Comparison of ENCODE assay signal across 8 mouse cellular contexts in the genomic region with DNA sequence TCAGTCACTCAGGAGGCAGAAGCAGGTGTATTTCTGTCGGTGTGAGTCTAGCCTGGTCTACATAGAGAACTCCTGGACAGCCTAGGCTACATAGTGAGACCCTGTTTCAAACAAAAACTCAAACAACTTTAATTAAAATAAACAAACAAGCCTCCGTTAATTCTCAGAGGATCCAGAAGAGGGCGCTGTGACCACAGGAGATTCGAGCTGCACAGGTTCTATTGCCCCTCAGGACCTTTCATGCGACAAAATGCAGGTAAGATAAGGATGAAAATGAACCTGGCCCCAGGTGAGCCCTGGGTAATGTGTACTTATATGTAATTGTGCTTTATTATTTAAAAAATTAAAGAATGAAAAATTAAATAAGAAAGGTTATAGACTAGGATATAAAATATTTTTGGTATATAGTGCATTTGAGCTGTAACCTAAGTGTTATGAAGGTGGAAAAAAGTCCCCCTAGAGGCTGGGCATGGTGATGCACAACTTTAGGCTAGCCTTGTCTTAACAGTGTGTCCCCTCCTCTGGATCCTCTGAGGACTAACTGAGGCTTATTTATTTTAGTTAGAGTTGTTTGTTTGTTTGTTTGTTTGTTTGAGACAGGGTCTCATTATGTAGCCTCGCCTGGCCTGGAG. TPM values are rescaled to one million over a fixed set of nuclear protein-coding genes. Genes with fewer than 3 reads are reported as not detected.
DNase-seq lines count a peak whose midpoint lies in the region; TF ChIP-seq lines count a peak whose summit lies in the region.
"Had no signal": no experiment of that assay in that cellular context is flagged by ENCODE, and none has a peak within 500 bp of the region (broad histone marks: within the 10 kb centered on the region; RNA-seq: fewer than 3 reads in every experiment).

No protein-coding gene starts in this region.

- H3K36me3 ChIP-seq in E14TG2a.4 (ENCODE audit: insufficient read depth, low read length): no peaks in the 10 kb centered on the region
- H3K36me3 ChIP-seq: embryonic facial prominence, embryonic 15.5 days had no signal

- no peaks in the 10 kb centered on the region for H3K9me3 ChIP-seq in E14TG2a.4 (ENCODE audit: low read length)
- H3K9me3 ChIP-seq: embryonic facial prominence, embryonic 15.5 days had no signal

- no peak overlapping the region for H3K4me3 ChIP-seq in layer of hippocampus, adult 2 months
- H3K4me3 ChIP-seq in E14TG2a.4 (replicated peaks; ENCODE audit: low read length): no peak overlapping the region
- H3K4me3 ChIP-seq: embryonic facial prominence, embryonic 15.5 days had no signal

- TF ChIP-seq CTCF in layer of hippocampus, adult 2 months (conservative IDR thresholded peaks at IDR 0.05): peak; percentile 86
- TF ChIP-seq CTCF in E14TG2a.4 (conservative IDR thresholded peaks at IDR 0.05; ENCODE audit: low read length): peak; percentile 83

- H3K27me3 ChIP-seq in E14TG2a.4 (ENCODE audit: insufficient read depth, low read length): peaks cover 12% of the 10 kb centered on the region

- no peak for DNase-seq in layer of hippocampus, adult 2 months (ENCODE audit: low spot score in 2 of 2)
- no peak for DNase-seq in layer of hippocampus, adult 8-10 months (ENCODE audit: low spot score in 2 of 2)
- peak; percentile 82 for DNase-seq in ZHBTc4 (ENCODE audit: low read depth, low spot score)
- DNase-seq in lung, postnatal 14 days: peak; percentile 41
- no peak for DNase-seq in gastrocnemius, postnatal 14 days
- no peak for DNase-seq in frontal cortex, postnatal 36 days (ENCODE audit: low spot score in 2 of 2)

- H3K27ac ChIP-seq in layer of hippocampus, adult 2 months: no peak overlapping the region
- H3K27ac ChIP-seq: embryonic facial prominence, embryonic 15.5 days had no signal

- peaks cover 6% of the 10 kb centered on the region for H3K4me1 ChIP-seq in E14TG2a.4 (replicated peaks; ENCODE audit: low read depth, low read length)
- H3K4me1 ChIP-seq: embryonic facial prominence, embryonic 15.5 days had no signal

- intact Hi-C loops in gastrocnemius, postnatal 14 days (cut with DNase I; ENCODE audit: low total_unique reads): loop anchor here (2.0 to 10.0 kb wide), 2 partner anchors 62 to 234 kb away; no protein-coding TSS in a partner anchor

RNA-seq across cellular contexts. Expression of gene Bcan, which starts 10.7 kb away (rescaled TPM):
- 100 to 1,000 TPM; 309 to 328 TPM for total RNA-seq in layer of hippocampus, adult 2 months (2021)
- 100 to 1,000 TPM; 257 to 304 (median 278) TPM for total RNA-seq in layer of hippocampus, adult 8-10 months (2022)
- total RNA-seq in gastrocnemius, postnatal 14 days (2021): under 1 TPM; 0.08 to 0.16 TPM

RNA-seq across cellular contexts. Expression of gene Hapln2, which starts 16.6 kb away (rescaled TPM):
- 10 to 100 TPM; 16.2 to 16.5 TPM for total RNA-seq in layer of hippocampus, adult 2 months (2021)
- total RNA-seq in layer of hippocampus, adult 8-10 months (2022): 10 to 100 TPM; 26.0 to 34.3 (median 29.3) TPM
- total RNA-seq in gastrocnemius, postnatal 14 days (2021): under 1 TPM in 1 of 2 experiments, not detected in 1; 0.13 TPM

RNA-seq across cellular contexts. Expression of gene Gpatch4, which starts 32.2 kb away (rescaled TPM):
- total RNA-seq in layer of hippocampus, adult 2 months (2021): 10 to 100 TPM; 15.0 to 16.5 TPM
- 10 to 100 TPM; 14.0 to 19.9 (median 16.1) TPM for total RNA-seq in layer of hippocampus, adult 8-10 months (2022)
- 10 to 100 TPM; 11.3 to 15.0 TPM for total RNA-seq in gastrocnemius, postnatal 14 days (2021)

RNA-seq across cellular contexts. Expression of gene Nes, which starts 39.9 kb away (rescaled TPM):
- total RNA-seq in layer of hippocampus, adult 2 months (2021): 1 to 10 TPM; 4.0 to 4.8 TPM
- 1 to 10 TPM; 4.9 to 6.5 (median 5.5) TPM for total RNA-seq in layer of hippocampus, adult 8-10 months (2022)
- 10 to 100 TPM; 37.2 to 51.2 TPM for total RNA-seq in gastrocnemius, postnatal 14 days (2021)

RNA-seq across cellular contexts. Expression of gene Naxe, which starts 47.5 kb away (rescaled TPM):
- 10 to 100 TPM; 79.2 to 81.8 TPM for total RNA-seq in layer of hippocampus, adult 2 months (2021)
- total RNA-seq in layer of hippocampus, adult 8-10 months (2022): 10 to 100 TPM; 67.5 to 89.0 (median 81.9) TPM
- 10 to 100 TPM; 47.1 to 47.4 TPM for total RNA-seq in gastrocnemius, postnatal 14 days (2021)

Comparison
In these comparisons a context has a peak if more than half of its experiments do, and no peak if none do; other contexts are left out.
1. DNase-seq: peak in ZHBTc4 (single experiment) and lung, postnatal 14 days (single experiment); none in layer of hippocampus, adult 2 months (0 of 2), layer of hippocampus, adult 8-10 months (0 of 2), gastrocnemius, postnatal 14 days (single experiment) and frontal cortex, postnatal 36 days (0 of 2).
2. RNA of gene Bcan, which starts 10.7 kb away (total RNA-seq): 309 to 328 TPM in layer of hippocampus, adult 2 months and 257 to 304 TPM in layer of hippocampus, adult 8-10 months; 0.08 to 0.16 TPM in gastrocnemius, postnatal 14 days; every median in the first group is over 100 times any median in the second.
3. RNA of gene Hapln2, which starts 16.6 kb away (total RNA-seq): 26.0 to 34.3 TPM in layer of hippocampus, adult 8-10 months and 16.2 to 16.5 TPM in layer of hippocampus, adult 2 months; 0.13 TPM in gastrocnemius, postnatal 14 days; every median in the first group is over 10 times any median in the second.